Mouse (Mus musculus) CH12.LX (cell line): ENCODE data around the gene Olfr980. TPM values are rescaled to one million over a fixed set of nuclear protein-coding genes. Genes with fewer than 3 reads are reported as not detected.
"Not testable (repeated sequence)": the region's sequence is repeated elsewhere in the genome, so short reads cannot be mapped to it uniquely, and the experiment has no call there.

ENCODE experiments used
- DNase-seq: peaks from one replicate; pipeline ENCODE4 v3.0.0-alpha.2; 2013; ENCODE audit errors: extremely low read depth
- H3K27ac ChIP-seq: 2 replicates; pipeline ENCODE4 v1.5.1; 2012; ENCODE audit warnings: low read depth, mild to moderate bottlenecking, control low read depth, moderate library complexity; ENCODE audit not compliant: insufficient read depth
- H3K27me3 ChIP-seq: replicated peaks from 2 replicates; pipeline ENCODE3; 2012; ENCODE audit warnings: inconsistent platforms
- H3K36me3 ChIP-seq, 2 experiments: replicated peaks in 1 of 2; 2 replicates each; pipeline versions ENCODE3 to v1.6.1; 2012; ENCODE audit warnings: inconsistent platforms in 1 of 2, low read length in 1 of 2, mild to moderate bottlenecking in 1 of 2, mixed read lengths in 1 of 2, moderate library complexity in 1 of 2; ENCODE audit not compliant: control insufficient read depth in 1 of 2, insufficient read depth in 1 of 2
- H3K4me1 ChIP-seq, 2 experiments: 2 replicates each; pipeline ENCODE4 v1.6.1; 2012; ENCODE audit warnings: inconsistent platforms in 1 of 2, moderate library complexity in 1 of 2; ENCODE audit not compliant: insufficient read depth in 2 of 2, control insufficient read depth in 1 of 2
- H3K4me2 ChIP-seq: 2 replicates; pipeline ENCODE4 v1.6.1; 2012; ENCODE audit warnings: low read depth, mild to moderate bottlenecking, control low read depth; ENCODE audit not compliant: poor library complexity, insufficient read depth, severe bottlenecking
- H3K4me3 ChIP-seq, 3 experiments: fragments of 150-350 bp in 1 of 3; sonication (generic) in 1 of 3; replicated peaks in 1 of 3; 2 replicates each; pipeline versions ENCODE3 to v1.5.1; 2011 to 2012; ENCODE audit warnings: low read depth in 2 of 3, low read length in 2 of 3, mild to moderate bottlenecking in 2 of 3, moderate library complexity in 2 of 3, control low read depth in 1 of 3, improper control_type of control experiment in 1 of 3, inconsistent platforms in 1 of 3, mixed read lengths in 1 of 3; ENCODE audit not compliant: poor library complexity in 1 of 3
- H3K79me2 ChIP-seq: replicated peaks from 2 replicates; pipeline ENCODE4 v1.6.1; 2012; ENCODE audit warnings: mild to moderate bottlenecking, moderate library complexity; ENCODE audit not compliant: control insufficient read depth, poor library complexity, insufficient read depth, severe bottlenecking; ENCODE audit errors: extremely low read depth
- H3K9ac ChIP-seq: 2 replicates; pipeline ENCODE4 v1.6.1; 2012; ENCODE audit warnings: low read depth, mild to moderate bottlenecking, control low read depth, moderate library complexity; ENCODE audit not compliant: insufficient read depth
- H3K9me3 ChIP-seq: replicated peaks from 2 replicates; pipeline ENCODE3; 2012; ENCODE audit warnings: low read length, inconsistent platforms, mixed read lengths
- CHD1 ChIP-seq: IDR thresholded peaks from 2 replicates; pipeline ENCODE4 v1.6.1; 2012; ENCODE audit warnings: low read depth, low read length, improper control_type of control experiment, inconsistent platforms
- CTCF ChIP-seq, 2 experiments: IDR thresholded peaks in 1 of 2; conservative IDR thresholded peaks in 1 of 2; 2 replicates each; pipeline ENCODE4 v1.5.1; 2011 to 2012; ENCODE audit warnings: low read depth in 2 of 2, low read length in 2 of 2, improper control_type of control experiment in 1 of 2, inconsistent platforms in 1 of 2, mild to moderate bottlenecking in 1 of 2, moderate library complexity in 1 of 2
- ELF1 ChIP-seq: IDR thresholded peaks from 2 replicates; pipeline ENCODE4 v1.6.1; 2014; ENCODE audit warnings: low read depth, mild to moderate bottlenecking, inconsistent platforms, low read length, improper control_type of control experiment
- EP300 ChIP-seq: IDR thresholded peaks from 2 replicates; pipeline ENCODE4 v1.6.1; 2011; ENCODE audit warnings: low read length, improper control_type of control experiment
- ETS1 ChIP-seq: conservative IDR thresholded peaks from 2 replicates; pipeline ENCODE4 v1.6.1; 2012; ENCODE audit warnings: low read depth, mild to moderate bottlenecking, inconsistent platforms, low read length, improper control_type of control experiment, moderate library complexity
- GABPA ChIP-seq: IDR thresholded peaks from 2 replicates; pipeline ENCODE4 v1.6.1; 2012; ENCODE audit warnings: low read depth, low read length, improper control_type of control experiment, inconsistent platforms; ENCODE audit not compliant: insufficient replicate concordance
- JUN ChIP-seq: IDR thresholded peaks from 2 replicates; pipeline ENCODE4 v1.6.1; 2011; ENCODE audit warnings: low read depth, mild to moderate bottlenecking, low read length, improper control_type of control experiment, moderate library complexity; ENCODE audit not compliant: insufficient read depth
- JUND ChIP-seq: conservative IDR thresholded peaks from 2 replicates; pipeline ENCODE4 v1.6.1; 2011; ENCODE audit warnings: low read depth, low read length, improper control_type of control experiment
- MAFK ChIP-seq: IDR thresholded peaks from 2 replicates; pipeline ENCODE4 v1.6.1; 2011; ENCODE audit warnings: low read length, improper control_type of control experiment; ENCODE audit not compliant: insufficient replicate concordance
- MAZ ChIP-seq: IDR thresholded peaks from 2 replicates; pipeline ENCODE4 v1.6.1; 2012; ENCODE audit warnings: low read depth, mild to moderate bottlenecking, inconsistent platforms, low read length, improper control_type of control experiment, moderate library complexity
- MEF2A ChIP-seq: IDR thresholded peaks from 2 replicates; pipeline ENCODE4 v1.6.1; 2014; ENCODE audit warnings: low read depth, mild to moderate bottlenecking, inconsistent platforms, low read length, improper control_type of control experiment, borderline replicate concordance
- MXI1 ChIP-seq: IDR thresholded peaks from 2 replicates; pipeline ENCODE4 v1.6.1; 2011; ENCODE audit warnings: mild to moderate bottlenecking, low read depth, low read length, improper control_type of control experiment
- NELFE ChIP-seq: IDR thresholded peaks from 2 replicates; pipeline ENCODE4 v1.6.1; 2011; ENCODE audit warnings: low read depth, low read length, improper control_type of control experiment
- PAX5 ChIP-seq: IDR thresholded peaks from 2 replicates; pipeline ENCODE4 v1.6.1; 2012; ENCODE audit warnings: low read length, inconsistent platforms, mixed read lengths
- POLR2A ChIP-seq: IDR thresholded peaks from 2 replicates; pipeline ENCODE4 v1.6.1; 2011; ENCODE audit warnings: low read depth, mild to moderate bottlenecking, improper control_type of control experiment, low read length
- RAD21 ChIP-seq: IDR thresholded peaks from 2 replicates; pipeline ENCODE4 v1.6.1; 2011; ENCODE audit warnings: low read depth, mild to moderate bottlenecking, low read length, improper control_type of control experiment, moderate library complexity
- RCOR1 ChIP-seq: conservative IDR thresholded peaks from 2 replicates; pipeline ENCODE4 v1.6.1; 2012; ENCODE audit warnings: low read depth, mild to moderate bottlenecking, inconsistent platforms, low read length, improper control_type of control experiment
- SMC3 ChIP-seq: IDR thresholded peaks from 2 replicates; pipeline ENCODE4 v1.6.1; 2011; ENCODE audit warnings: low read depth, low read length, improper control_type of control experiment
- TBP ChIP-seq: conservative IDR thresholded peaks from 2 replicates; pipeline ENCODE4 v1.6.1; 2011; ENCODE audit warnings: low read depth, low read length, improper control_type of control experiment
- UBTF ChIP-seq: IDR thresholded peaks from 2 replicates; pipeline ENCODE4 v1.6.1; 2012; ENCODE audit warnings: low read depth, mild to moderate bottlenecking, inconsistent platforms, low read length, improper control_type of control experiment, moderate library complexity
- USF1 ChIP-seq: IDR thresholded peaks from 2 replicates; pipeline ENCODE4 v1.6.1; 2014; ENCODE audit warnings: low read depth, mild to moderate bottlenecking, inconsistent platforms, low read length, improper control_type of control experiment
- USF2 ChIP-seq: conservative IDR thresholded peaks from 2 replicates; pipeline ENCODE4 v1.6.1; 2011; ENCODE audit warnings: low read depth, low read length, improper control_type of control experiment
- ZC3H11A ChIP-seq: IDR thresholded peaks from 2 replicates; pipeline ENCODE4 v1.6.1; 2012; ENCODE audit warnings: low read depth, mild to moderate bottlenecking, inconsistent platforms, low read length, improper control_type of control experiment
- ZKSCAN1 ChIP-seq: IDR thresholded peaks from 2 replicates; pipeline ENCODE4 v1.6.1; 2012; ENCODE audit warnings: low read depth, inconsistent platforms, low read length, improper control_type of control experiment, borderline replicate concordance
- ZNF384 ChIP-seq: IDR thresholded peaks from 2 replicates; pipeline ENCODE4 v1.6.1; 2012; ENCODE audit warnings: low read depth, low read length, improper control_type of control experiment, inconsistent platforms
- dilution Hi-C: fragments of 300-500 bp; cut with MboI; formaldehyde crosslinking; loops from 2 replicates; pipeline ENCODE4 v1.14.3; 2020; ENCODE audit warnings: low sequenced_read_pairs; ENCODE audit not compliant: extremely low pct_unique_long_range_greater_than_20kb, extremely low pct_ligation_motif_present
- in situ Hi-C: fragments of 300-500 bp; cut with MboI; formaldehyde crosslinking; loops from 3 replicates; pipeline ENCODE4 v1.14.3; 2019; ENCODE audit warnings: low sequenced_read_pairs, low pct_ligation_motif_present, low pct_unique_long_range_greater_than_20kb, mixed read lengths
- polyA plus RNA-seq: library from polyadenylated mRNA; unstranded; fragments of >175 nt; gene quantifications from 2 replicates; pipeline ENCODE4 v1.2.1, GENCODE M21; 2012; ENCODE audit warnings: low read depth; ENCODE audit not compliant: insufficient read length
- total RNA-seq, 2 experiments: library from RNA; depleted of rRNA; stranded (reverse); fragments of 300-350 nt in 1 of 2; fragments of >200 nt in 1 of 2; gene quantifications; 2 replicates each; pipeline ENCODE4 v1.2.3; 2012 to 2014

Olfr980 gene
- total and polyA plus RNA-seq, 3 experiments = not detected

GRCm38 (mm10) chr9:40003365-40003764 is 6.0 kb downstream of the Olfr980 start, which contains the start of gene Olfr979:
Gene Olfr979 (minus strand): TSS chr9:40003465.
- no peak for DNase-seq
- Histone ChIP-seq H3K27me3 (no peaks in the 10 kb centered on the region), H3K9ac (no peak within 1 kb of the TSS), H3K4me2 (no peak within 1 kb of the TSS), H3K4me1 (peaks cover 0 to 4% of the 10 kb centered on the region in 2 experiments; a peak in 2 of 4 replicates), H3K36me3 (no peaks in the 10 kb centered on the region), H3K9me3 (no peaks in the 10 kb centered on the region), H3K79me2 (no peaks in the 10 kb centered on the region), H3K27ac (no peak within 1 kb of the TSS), H3K4me3 (no peak within 1 kb of the TSS)
- TF ChIP-seq CHD1 (no peak), ELF1 (no peak), MAFK (no peak), GABPA (no peak), USF1 (no peak), JUND (no peak), SMC3 (no peak), ZNF384 (no peak), CTCF (conservative IDR thresholded peaks at IDR 0.05 in 1 of 2, IDR thresholded peaks at IDR 0.05 in 1 of 2; ENCODE audit: low read depth in 2 of 2, low read length in 2 of 2) (no peak), PAX5 (no peak), EP300 (no peak), POLR2A (no peak), JUN (no peak), USF2 (no peak), MXI1 (no peak), UBTF (no peak)
- in situ Hi-C loops (no loop called here), dilution Hi-C loops (no loop called here)

- Histone ChIP-seq H3K9ac (no peak within 1 kb of the TSS), H3K9me3 (no peaks in the 10 kb centered on the region), H3K4me2 (no peak within 1 kb of the TSS), H3K4me3 (no peak within 1 kb of the TSS), H3K27ac (no peak within 1 kb of the TSS), H3K36me3 (no peaks in the 10 kb centered on the region), H3K4me1 (peaks cover 0 to 6% of the 10 kb centered on the region in 2 experiments; a peak in 1 of 4 replicates), H3K27me3 (no peaks in the 10 kb centered on the region), H3K79me2 (no peaks in the 10 kb centered on the region)
- no peak for DNase-seq
- dilution Hi-C loops = no loop called here
- TF ChIP-seq MAZ = no peak
- no peak for TF ChIP-seq ZKSCAN1
- no peak for TF ChIP-seq ZC3H11A
- no peak for TF ChIP-seq NELFE
- TF ChIP-seq POLR2A = no peak
- no peak for TF ChIP-seq SMC3
- no peak for TF ChIP-seq RAD21
- no peak for TF ChIP-seq TBP
- no peak for TF ChIP-seq ETS1
- TF ChIP-seq MEF2A = no peak
- TF ChIP-seq RCOR1 = no peak
- no peak for TF ChIP-seq CHD1
- in situ Hi-C loops = no loop called here
Observed at GRCm38 (mm10) chr9:39991813-39992212, 17.6 kb downstream of the Olfr980 start, which contains the start of gene Olfr978. Gene Olfr978 (plus strand): TSS chr9:39992113.

- H3K79me2 ChIP-seq, DNase-seq, H3K9me3 ChIP-seq, H3K4me1 ChIP-seq, H3K27me3 ChIP-seq, H3K27ac ChIP-seq, H3K36me3 ChIP-seq, in situ Hi-C loops, H3K9ac ChIP-seq, dilution Hi-C loops, H3K4me3 ChIP-seq, H3K4me2 ChIP-seq: not testable (repeated sequence)
Observed at GRCm38 (mm10) chr9:39976581-39977145, 32.7 kb downstream of the Olfr980 start.
